Mouse (Mus musculus) cortical plate, adult 2 months (tissue): ENCODE results near the gene Sall4.

ENCODE experiments used
- CTCF ChIP-seq: fragments of 200-500 bp; IDR thresholded peaks from 2 replicates; pipeline ENCODE4 v1.5.1; 2011; ENCODE audit warnings: mild to moderate bottlenecking, control low read depth, low read length; ENCODE audit not compliant: insufficient read depth; ENCODE audit errors: extremely low read depth
- POLR2A ChIP-seq: fragments of 200-500 bp; IDR thresholded peaks from 2 replicates; pipeline ENCODE4 v1.6.1; 2011; ENCODE audit warnings: mild to moderate bottlenecking, low read length, control low read depth; ENCODE audit not compliant: insufficient read depth; ENCODE audit errors: extremely low read depth

DNA sequence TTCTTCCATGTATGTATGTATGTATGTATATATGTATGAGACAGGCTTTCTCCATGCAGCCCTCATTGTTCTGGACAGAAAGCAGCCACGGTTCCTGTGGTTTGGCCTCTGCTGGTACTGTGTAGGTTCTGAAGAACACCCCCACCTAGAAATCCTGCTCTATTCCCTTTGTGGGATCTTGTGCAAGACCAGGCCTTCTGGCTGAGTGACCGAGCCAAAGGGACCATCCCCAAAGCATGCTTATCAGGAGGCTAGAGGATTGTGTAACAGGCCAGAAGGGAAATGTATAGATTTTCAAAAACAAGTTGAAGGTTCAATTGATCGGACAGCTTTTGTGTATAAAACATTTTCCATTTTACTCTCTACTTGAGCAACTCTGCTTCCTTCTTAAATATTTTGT, 8.5 kb upstream of the Sall4 start:
- TF ChIP-seq POLR2A (no peak), CTCF (no peak)
